Mouse (Mus musculus): ENCODE measurements around the gene 1700029I15Rik.

DNA sequence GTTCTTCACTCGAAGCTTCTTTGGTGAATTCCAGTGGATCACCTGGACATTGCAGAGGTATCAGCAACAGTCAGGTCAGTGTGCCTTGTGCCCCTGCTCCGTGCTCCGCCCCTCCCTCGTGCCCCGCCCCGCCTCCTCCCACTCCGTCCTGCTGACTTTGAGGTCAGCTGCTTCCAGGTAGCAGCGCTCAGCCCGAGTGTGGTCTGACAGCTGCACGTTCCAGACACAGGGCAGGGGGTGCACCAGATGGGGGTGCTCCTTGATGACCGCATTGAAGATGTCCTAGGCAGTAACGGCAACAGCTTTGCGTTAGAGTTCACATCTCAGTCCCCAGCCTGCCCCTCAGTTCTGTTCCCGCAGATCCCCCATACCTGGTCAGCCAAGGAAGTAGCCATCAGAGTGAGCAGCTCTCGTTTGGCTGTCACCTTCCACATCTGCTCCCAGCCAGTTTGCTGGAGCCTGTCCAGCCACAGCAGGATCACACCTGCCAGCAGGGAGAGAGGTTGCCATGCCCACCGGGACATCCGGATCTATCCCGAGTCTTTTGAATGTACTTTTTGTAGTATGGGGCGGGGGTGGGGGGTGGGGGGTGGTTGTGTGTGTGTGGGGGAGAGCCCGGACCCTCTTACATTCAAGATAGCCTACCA lies 14.8 kb upstream of the 1700029I15Rik start:
- TF ChIP-seq MAX (IDR thresholded peaks at IDR 0.05; ENCODE audit: low read length) (no peak), POLR2A (IDR thresholded peaks at IDR 0.05; ENCODE audit: low read depth, low read length) (no peak), NELFE (IDR thresholded peaks at IDR 0.05; ENCODE audit: low read depth, low read length) (no peak), USF1 (IDR thresholded peaks at IDR 0.05; ENCODE audit: low read depth, low read length) (no peak), UBTF (IDR thresholded peaks at IDR 0.05; ENCODE audit: low read depth, low read length) (no peak), MAFK (IDR thresholded peaks at IDR 0.05; ENCODE audit: insufficient replicate concordance, low read length) (no peak), ETS1 (conservative IDR thresholded peaks at IDR 0.05; ENCODE audit: low read depth, low read length) (no peak), ELF1 (IDR thresholded peaks at IDR 0.05; ENCODE audit: low read depth, low read length) (no peak), CTCF (conservative IDR thresholded peaks at IDR 0.05 in 1 of 2, IDR thresholded peaks at IDR 0.05 in 1 of 2; ENCODE audit: low read depth in 2 of 2, low read length in 2 of 2) (no peak), EP300 (IDR thresholded peaks at IDR 0.05; ENCODE audit: low read length) (no peak)
